Mouse (Mus musculus) lung, embryonic 16.5 days (tissue): ENCODE results near the gene Nhsl2. TPM values are rescaled to one million over a fixed set of nuclear protein-coding genes. Genes with fewer than 3 reads are reported as not detected.

Experiments
- ATAC-seq: fragments of 200-750 bp; cut with Nextera tagmentation; 2 replicates; pipeline ENCODE4 v1.8.0; 2017; ENCODE audit warnings: low read depth, mild to moderate bottlenecking, moderate library complexity
- H3K27ac ChIP-seq: fragments of 300-500 bp; sonication (generic); 2 replicates; pipeline ENCODE4 v1.5.1; 2014; ENCODE audit warnings: mild to moderate bottlenecking, control low read depth, low read length
- H3K27me3 ChIP-seq: fragments of 300-500 bp; sonication (generic); 2 replicates; pipeline ENCODE4 v1.6.1; 2014; ENCODE audit warnings: low read depth, low read length, mixed read lengths; ENCODE audit not compliant: control insufficient read depth, insufficient read depth
- H3K36me3 ChIP-seq: fragments of 300-500 bp; sonication (generic); 2 replicates; pipeline ENCODE4 v1.6.1; 2014; ENCODE audit warnings: low read length; ENCODE audit not compliant: control insufficient read depth, insufficient read depth
- H3K4me1 ChIP-seq: fragments of 300-500 bp; sonication (generic); replicated peaks from 2 replicates; pipeline ENCODE4 v1.6.1; 2014; ENCODE audit warnings: low read length, mixed read lengths; ENCODE audit not compliant: control insufficient read depth, insufficient read depth
- H3K4me2 ChIP-seq: fragments of 300-500 bp; sonication (generic); 2 replicates; pipeline ENCODE4 v1.6.1; 2014; ENCODE audit warnings: low read depth, low read length, control low read depth
- H3K4me3 ChIP-seq: fragments of 300-500 bp; sonication (generic); 2 replicates; pipeline ENCODE4 v1.5.1; 2014; ENCODE audit warnings: mild to moderate bottlenecking, low read length, control low read depth
- H3K9ac ChIP-seq: fragments of 300-500 bp; sonication (generic); 2 replicates; pipeline ENCODE4 v1.6.1; 2014; ENCODE audit warnings: low read length, control low read depth
- H3K9me3 ChIP-seq: fragments of 300-500 bp; sonication (generic); 2 replicates; pipeline ENCODE4 v1.6.1; 2016; ENCODE audit warnings: low read length; ENCODE audit not compliant: control insufficient read depth
- WGBS: fragments of 180-500 bp; shearing (Covaris S2); extraction: QIAGEN DNeasy Blood & Tissue Kit; methylation state at CpG from one replicate; pipeline ENCODE4 v1.1.7; 2014; 5-methylcytosine and 5-hydroxymethylcytosine counted together
- polyA plus RNA-seq: library from polyadenylated mRNA; unstranded; fragments of >200 nt; fragmentation: Nextera tagmentation; extraction: Ambion mirVana; gene quantifications from 2 replicates; pipeline ENCODE4 v1.2.1, GENCODE M21; 2015

The Nhsl2 gene
- polyA plus RNA-seq, 1 experiment from 2014 or later: 4.5 TPM

GRCm38 (mm10) chrX:102060243-102060642 lies 211.1 kb downstream of the Nhsl2 start:
- no peaks in the 10 kb centered on the region; the same call in 1 of the 2 replicates for H3K27me3 ChIP-seq
- H3K4me2 ChIP-seq: no peak overlapping the region
- H3K4me3 ChIP-seq: no peak overlapping the region
- no peak overlapping the region for H3K27ac ChIP-seq
- 53% methylated on average over 5 of the region's 5 CpGs for WGBS
- H3K9me3 ChIP-seq: no peaks in the 10 kb centered on the region
- H3K4me1 ChIP-seq: peaks cover 7% of the 10 kb centered on the region; the same call in 1 of the 2 replicates
- no peaks in the 10 kb centered on the region for H3K36me3 ChIP-seq
- no peak overlapping the region for H3K9ac ChIP-seq
- peak; percentile 80 for ATAC-seq

DNA sequence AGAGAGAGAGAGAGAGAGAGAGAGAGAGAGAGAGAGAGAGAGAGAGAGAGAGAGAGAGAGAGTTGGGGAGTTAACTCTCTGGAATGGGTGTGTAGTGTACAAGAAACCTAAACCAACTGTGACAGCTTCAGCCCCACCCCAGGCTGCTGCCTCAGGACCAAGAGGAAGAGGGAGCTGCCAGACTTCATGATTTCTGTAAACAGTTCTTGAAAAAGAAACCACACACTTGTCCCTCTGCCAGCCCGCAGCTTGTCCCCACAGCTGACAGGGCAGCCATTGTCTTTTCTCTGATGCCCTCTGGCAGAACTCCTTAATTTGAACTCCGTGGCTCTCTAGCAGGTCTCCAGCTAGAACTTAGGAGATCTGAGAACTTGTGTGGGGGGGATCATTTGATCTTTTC lies 211.7 kb downstream of the Nhsl2 start:
- no peaks in the 10 kb centered on the region for H3K36me3 ChIP-seq
- no peak overlapping the region for H3K4me3 ChIP-seq
- H3K4me1 ChIP-seq: peaks cover 7% of the 10 kb centered on the region; the same call in 1 of the 2 replicates
- WGBS: 8% methylated on average over 2 of the region's 2 CpGs
- H3K4me2 ChIP-seq: no peak overlapping the region
- H3K27ac ChIP-seq: peak overlapping the region; percentile 31; the same call in 1 of the 2 replicates
- H3K9ac ChIP-seq: no peak overlapping the region
- peak; percentile 88 for ATAC-seq
- H3K27me3 ChIP-seq: no peaks in the 10 kb centered on the region; the same call in 1 of the 2 replicates
- no peaks in the 10 kb centered on the region for H3K9me3 ChIP-seq

- Histone ChIP-seq H3K9me3 (no peaks in the 10 kb centered on the region), H3K27me3 (no peaks in the 10 kb centered on the region; the same call in 1 of the 2 replicates), H3K4me2 (no peak overlapping the region), H3K4me3 (no peak overlapping the region), H3K36me3 (no peaks in the 10 kb centered on the region), H3K9ac (no peak overlapping the region), H3K27ac (no peak overlapping the region), H3K4me1 (peaks cover 7% of the 10 kb centered on the region; the same call in 1 of the 2 replicates)
- no peak for ATAC-seq
- 60% methylated on average over 3 of the region's 3 CpGs for WGBS
Measured at GRCm38 (mm10) chrX:102064062-102064461, 214.9 kb downstream of the Nhsl2 start.

DNA sequence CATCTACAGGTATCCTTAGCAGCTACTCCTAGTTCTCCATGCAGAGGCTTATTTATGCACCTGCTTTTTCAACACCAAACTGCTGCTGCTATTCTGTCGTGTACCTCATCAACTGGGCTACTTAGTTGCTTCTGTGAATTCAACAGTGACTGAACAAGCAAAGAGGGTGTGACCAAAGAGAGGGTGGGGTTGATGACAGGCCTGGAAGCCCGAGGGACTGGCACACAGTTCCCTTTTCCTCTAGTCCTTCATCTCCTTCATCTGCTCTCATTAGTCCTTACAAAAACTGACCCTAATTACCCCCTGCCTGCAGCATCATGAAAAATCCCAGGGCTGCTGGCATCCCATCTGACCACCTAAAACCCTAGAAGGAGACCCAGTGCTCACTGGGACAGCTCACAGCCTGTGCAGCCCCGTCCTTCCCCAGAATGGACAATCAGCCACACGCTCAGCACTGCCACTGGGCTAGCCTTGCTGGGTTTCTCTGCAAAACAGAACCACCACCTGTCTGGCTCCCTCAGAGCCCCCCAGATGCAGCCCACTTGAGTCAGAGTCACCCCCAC lies 216.1 kb downstream of the Nhsl2 start:
- H3K9ac ChIP-seq: no peak overlapping the region
- 52% methylated on average over 4 of the region's 4 CpGs for WGBS
- H3K27ac ChIP-seq: no peak overlapping the region
- H3K4me2 ChIP-seq: no peak overlapping the region
- H3K4me1 ChIP-seq: peaks cover 5% of the 10 kb centered on the region; the same call in 1 of the 2 replicates
- no peaks in the 10 kb centered on the region for H3K9me3 ChIP-seq
- no peak for ATAC-seq
- H3K36me3 ChIP-seq: no peaks in the 10 kb centered on the region
- H3K27me3 ChIP-seq: no peaks in the 10 kb centered on the region; the same call in 1 of the 2 replicates
- H3K4me3 ChIP-seq: no peak overlapping the region

GRCm38 (mm10) chrX:102066134-102066533 lies 216.9 kb downstream of the Nhsl2 start:
- H3K27ac ChIP-seq: no peak overlapping the region
- H3K36me3 ChIP-seq: no peaks in the 10 kb centered on the region
- H3K4me1 ChIP-seq: peaks cover under 1% of the 10 kb centered on the region; the same call in 1 of the 2 replicates
- no peaks in the 10 kb centered on the region; the same call in 1 of the 2 replicates for H3K27me3 ChIP-seq
- H3K4me3 ChIP-seq: no peak overlapping the region
- 18% methylated on average over 9 of the region's 9 CpGs for WGBS
- H3K9me3 ChIP-seq: no peaks in the 10 kb centered on the region
- peak; percentile 34; the same call in 1 of the 2 replicates for ATAC-seq
- H3K4me2 ChIP-seq: no peak overlapping the region
- H3K9ac ChIP-seq: no peak overlapping the region

GRCm38 (mm10) chrX:102067118-102067517 lies 217.9 kb downstream of the Nhsl2 start:
- H3K4me2 ChIP-seq: no peak overlapping the region
- H3K4me3 ChIP-seq: no peak overlapping the region
- H3K9ac ChIP-seq: no peak overlapping the region
- no peaks in the 10 kb centered on the region for H3K36me3 ChIP-seq
- ATAC-seq: no peak
- H3K27me3 ChIP-seq: no peaks in the 10 kb centered on the region; the same call in 1 of the 2 replicates
- H3K4me1 ChIP-seq: no peaks in the 10 kb centered on the region
- H3K9me3 ChIP-seq: no peaks in the 10 kb centered on the region
- H3K27ac ChIP-seq: no peak overlapping the region
- WGBS: 76% methylated on average over 6 of the region's 6 CpGs

DNA sequence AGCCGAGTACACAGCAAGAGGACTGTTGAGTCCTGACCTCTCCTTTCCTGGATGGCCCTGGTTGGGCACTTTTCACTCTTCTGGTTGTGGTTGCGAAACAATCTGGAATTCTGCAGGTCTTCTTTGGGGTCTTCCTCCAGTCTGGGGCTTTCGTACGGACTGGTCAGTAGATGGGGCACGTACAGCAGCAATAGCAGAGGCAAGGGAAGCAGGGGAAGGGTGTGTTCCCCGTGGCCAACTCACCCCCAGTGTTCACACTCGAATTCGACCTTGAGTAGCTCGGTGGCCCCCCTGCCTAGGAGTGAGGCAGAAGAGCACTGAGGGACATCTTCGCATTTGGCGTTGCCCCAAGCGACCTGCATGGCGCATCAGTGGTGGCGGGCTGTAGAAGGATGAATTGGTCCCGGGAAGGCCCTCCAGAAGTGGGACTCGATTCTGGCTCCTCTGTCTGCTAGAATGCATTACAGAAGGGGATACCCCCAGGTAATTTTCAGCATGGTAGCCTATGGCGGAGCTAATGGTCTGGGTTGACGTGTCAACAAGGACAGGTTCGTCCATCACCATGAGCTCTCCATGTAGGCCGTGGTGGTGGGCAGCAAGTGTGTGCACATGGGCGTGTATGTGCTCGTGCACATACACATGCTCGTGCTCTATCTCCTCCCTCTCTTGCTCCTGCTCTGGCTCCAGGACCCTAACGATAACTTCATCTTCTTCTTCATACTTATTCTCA lies 219.8 kb downstream of the Nhsl2 start:
- H3K4me1 ChIP-seq: no peaks in the 10 kb centered on the region
- WGBS: 89% methylated on average over 24 of the region's 24 CpGs
- no peaks in the 10 kb centered on the region for H3K9me3 ChIP-seq
- no peak overlapping the region for H3K4me3 ChIP-seq
- no peaks in the 10 kb centered on the region for H3K27me3 ChIP-seq
- H3K36me3 ChIP-seq: no peaks in the 10 kb centered on the region
- no peak for ATAC-seq
- H3K27ac ChIP-seq: no peak overlapping the region
- no peak overlapping the region for H3K4me2 ChIP-seq
- H3K9ac ChIP-seq: no peak overlapping the region

DNA sequence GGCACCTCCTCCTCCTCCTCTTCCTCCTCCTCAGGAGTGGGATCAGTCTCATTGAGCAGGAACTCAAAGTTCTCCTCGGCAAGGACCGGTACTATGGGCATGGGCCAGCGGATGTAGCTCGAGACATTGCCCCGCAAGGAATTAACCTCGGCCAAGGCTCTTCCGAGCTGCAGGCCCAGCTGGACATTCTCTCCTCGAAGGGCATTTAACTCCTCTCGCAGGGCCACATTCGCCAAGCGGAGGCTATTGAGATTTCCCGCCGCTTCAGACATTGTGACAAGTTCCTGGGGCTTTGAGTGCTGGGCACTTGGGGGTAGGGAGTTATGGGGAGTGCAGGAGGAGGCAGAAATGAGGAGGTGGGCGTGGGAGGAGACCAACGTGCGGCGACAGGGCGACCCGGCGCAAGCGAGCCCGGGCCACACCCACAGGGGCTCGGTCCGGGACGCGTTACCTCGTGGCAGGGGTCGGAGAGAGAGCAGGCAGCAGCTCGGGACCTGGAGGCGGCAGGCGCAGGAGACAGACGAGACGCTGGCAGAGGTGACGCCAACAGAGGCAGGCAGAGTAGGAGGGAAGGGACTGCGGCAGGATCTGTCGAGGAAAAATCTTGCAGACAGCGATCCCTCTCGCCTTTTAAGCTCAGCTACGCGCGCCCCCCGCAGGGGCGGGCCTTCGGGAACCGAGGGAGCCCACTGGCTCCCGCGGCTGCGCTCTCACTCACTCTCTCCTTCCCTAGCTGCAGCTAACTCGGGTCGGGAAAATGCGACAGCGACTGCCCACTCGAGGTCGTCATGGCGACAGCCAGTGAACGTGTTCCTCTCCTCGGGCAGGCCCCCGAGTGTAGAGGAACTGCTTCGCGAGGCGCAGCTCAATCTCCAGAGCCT lies 221.6 kb downstream of the Nhsl2 start, which contains the start of gene Rtl5:
Gene Rtl5, minus strand, starts transcription at position 714 of the 881 bp plus-strand sequence.
- no peaks in the 10 kb centered on the region for H3K27me3 ChIP-seq
- WGBS: 22% methylated on average over 56 of the region's 61 CpGs
- H3K36me3 ChIP-seq: no peaks in the 10 kb centered on the region
- peak within 1 kb of the TSS; percentile 64 for H3K27ac ChIP-seq
- peak within 1 kb of the TSS; percentile 72 for H3K4me2 ChIP-seq
- H3K9me3 ChIP-seq: no peaks in the 10 kb centered on the region
- H3K9ac ChIP-seq: peak within 1 kb of the TSS; percentile 73
- H3K4me3 ChIP-seq: peak within 1 kb of the TSS; percentile 58
- ATAC-seq: peak; percentile 94
- H3K4me1 ChIP-seq: no peaks in the 10 kb centered on the region
